Mouse (Mus musculus): Measurements from ENCODE around the gene Sorbs1. TPM values are rescaled to one million over a fixed set of nuclear protein-coding genes. Genes with fewer than 3 reads are reported as not detected.
A peak's percentile ranks its signal among the peaks of the same experiment; 100 is the strongest.

Gene Sorbs1
- total RNA-seq, 2 experiments from 2014 or later = 158 to 227 TPM

DNA sequence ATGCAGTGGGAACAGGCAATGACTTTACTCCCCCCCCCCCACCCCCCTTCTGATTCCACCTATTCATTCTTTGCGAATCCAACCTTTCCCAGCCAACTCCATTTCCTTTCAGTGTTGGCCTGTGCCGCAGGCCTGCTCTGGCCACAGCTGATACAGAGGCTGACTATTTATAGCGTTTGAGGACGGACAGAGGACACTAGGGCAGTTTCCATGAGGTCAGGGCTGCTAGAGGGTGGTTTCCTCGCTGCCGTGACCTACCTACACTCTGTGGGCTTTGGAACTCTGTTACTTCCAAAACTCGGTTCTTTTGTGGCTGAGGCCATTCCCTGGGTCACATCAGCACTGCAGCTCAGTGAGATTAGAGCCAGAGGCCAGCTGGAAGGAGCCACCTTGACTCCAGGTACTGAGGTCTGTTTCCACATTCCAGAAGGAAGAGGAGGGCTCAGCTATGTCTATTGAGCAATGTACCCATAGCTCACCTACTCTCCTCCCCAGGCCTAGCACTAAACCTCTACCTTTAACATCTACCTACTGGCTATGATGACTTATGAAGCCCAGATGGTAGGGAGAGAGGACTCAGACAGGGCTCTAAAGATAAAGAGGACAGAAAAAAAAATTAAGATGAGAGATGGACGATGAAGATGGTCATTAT lies 235.1 kb downstream of the Sorbs1 start:
- H3K4me3 ChIP-seq = no peak overlapping the region
- peak; percentile 43 for DNase-seq
- H3K27ac ChIP-seq = peak overlapping the region; percentile 76
- no peak for TF ChIP-seq CTCF (IDR thresholded peaks at IDR 0.05)
- intact Hi-C loops (cut with DNase I) = no loop called here

DNA sequence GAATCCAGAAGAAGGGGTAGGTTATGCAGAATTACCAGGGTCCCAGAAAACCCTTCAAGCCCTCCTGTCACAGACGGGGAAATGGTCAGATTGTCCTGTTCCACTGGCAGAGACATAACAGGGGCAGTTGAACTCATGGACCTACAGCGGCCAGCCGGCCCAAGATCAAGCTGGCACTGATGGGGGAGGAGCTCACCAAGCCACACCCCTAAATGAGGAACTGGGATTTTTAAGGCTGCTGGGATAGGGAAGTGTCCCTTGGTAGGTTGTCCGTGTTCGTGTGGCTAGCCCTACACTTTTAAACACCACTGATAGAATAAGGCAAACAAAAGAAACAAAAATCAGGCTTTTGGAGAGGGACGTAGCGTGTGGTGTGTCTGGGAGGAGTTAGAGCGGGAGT lies 236.1 kb downstream of the Sorbs1 start:
- H3K4me3 ChIP-seq = no peak overlapping the region
- no peak for TF ChIP-seq CTCF (IDR thresholded peaks at IDR 0.05)
- no peak overlapping the region for H3K27ac ChIP-seq
- intact Hi-C loops (cut with DNase I) = no loop called here
- no peak for DNase-seq

DNA sequence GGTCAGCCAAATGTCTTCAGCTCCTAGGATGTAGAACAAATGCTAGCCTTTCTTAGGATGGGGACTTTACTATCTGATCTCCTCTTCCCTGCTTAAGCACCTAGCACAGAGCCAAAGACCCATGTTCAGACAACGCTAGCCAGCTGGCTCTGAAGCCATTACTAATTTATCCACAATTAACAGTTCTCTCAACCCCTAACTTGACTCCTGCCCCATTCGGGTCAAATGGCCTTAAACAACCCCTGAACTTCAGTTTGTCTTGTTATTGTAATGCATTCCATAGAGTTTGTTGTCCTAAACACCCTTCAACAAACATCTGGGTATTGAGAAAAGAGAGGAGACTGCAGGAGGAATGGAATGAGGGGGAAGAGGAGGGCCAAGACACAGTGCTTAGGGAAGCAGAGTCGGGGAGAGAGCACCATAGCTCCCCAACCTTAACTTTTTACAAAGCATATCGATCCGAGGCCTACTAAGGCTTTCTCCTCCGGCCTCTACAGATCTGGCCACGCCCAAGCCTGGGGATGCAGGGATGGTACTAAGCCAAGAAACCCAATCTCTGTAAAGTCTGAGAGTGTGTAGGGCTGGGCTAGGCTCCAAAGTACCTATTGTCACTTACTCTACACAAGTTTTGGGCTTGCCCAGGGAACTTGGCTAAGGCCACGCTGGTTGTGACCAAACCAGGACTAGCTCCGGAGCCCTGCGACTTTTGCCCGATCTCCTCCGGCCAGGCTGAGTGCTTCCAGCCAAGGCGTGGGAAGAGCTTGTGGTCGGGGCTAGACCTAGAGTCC lies 238.0 kb downstream of the Sorbs1 start:
- intact Hi-C loops (cut with DNase I) = no loop called here
- Histone ChIP-seq H3K4me3 (no peak overlapping the region), H3K27ac (0 out of 2 replicates have a peak overlapping the region, but pooled peaks have one; percentile 16)
- TF ChIP-seq CTCF (IDR thresholded peaks at IDR 0.05) = no peak
- DNase-seq = no peak

DNA sequence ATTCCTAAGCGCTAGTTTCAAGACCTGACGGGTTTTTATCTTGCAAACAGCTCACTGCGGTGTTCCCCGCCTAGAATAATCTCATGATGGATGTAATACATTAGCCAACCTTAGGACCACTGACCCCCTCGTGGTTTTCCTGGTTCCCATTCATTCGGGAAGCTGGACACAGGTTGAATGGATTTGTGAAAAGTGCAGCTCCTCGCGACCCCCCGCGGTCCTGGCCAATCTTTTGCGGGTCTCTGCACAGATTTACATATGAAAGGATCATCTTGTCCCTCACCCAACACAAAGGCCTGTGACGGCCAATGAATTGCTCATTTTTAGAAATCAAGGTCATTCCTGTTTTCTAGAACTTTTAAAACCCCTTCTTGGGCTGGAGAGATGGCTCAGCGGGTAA lies 240.9 kb downstream of the Sorbs1 start:
- intact Hi-C loops (cut with DNase I) = no loop called here
- TF ChIP-seq CTCF (IDR thresholded peaks at IDR 0.05) = no peak
- DNase-seq = no peak
- Histone ChIP-seq H3K4me3 (no peak overlapping the region), H3K27ac (no peak overlapping the region)

DNA sequence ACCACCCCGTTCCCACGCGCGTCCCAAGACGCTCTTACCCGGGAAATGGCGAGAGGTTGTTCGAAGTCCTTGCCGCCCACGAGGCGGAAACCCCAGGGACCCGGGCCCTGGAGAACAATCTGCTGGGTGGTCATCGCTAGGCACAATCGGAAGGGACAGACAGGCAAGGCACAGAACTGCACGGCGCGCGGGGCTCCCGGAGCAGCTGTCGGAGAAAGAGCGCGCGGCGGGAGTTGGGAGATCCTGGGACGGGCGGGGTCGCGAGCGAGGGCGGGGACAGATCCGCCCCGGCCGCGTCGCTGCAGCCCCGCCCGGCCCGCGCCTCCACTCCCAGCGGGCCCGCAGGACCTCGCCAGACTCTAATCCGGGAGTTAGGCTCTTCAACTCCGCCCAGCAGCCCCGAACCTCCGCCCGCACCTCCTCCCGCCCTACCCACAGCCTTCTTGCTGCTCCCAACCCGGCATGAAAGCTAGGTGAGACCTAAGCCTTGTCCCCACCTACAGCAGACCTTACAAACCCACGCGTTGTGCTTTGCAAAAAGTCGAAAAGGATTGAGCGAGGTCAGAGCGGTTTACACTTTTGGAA lies 242.2 kb downstream of the Sorbs1 start, which contains the start of gene Pdlim1:
Gene Pdlim1, minus strand, starts transcription at position 535 of the 585 bp plus-strand sequence.
- no peak for TF ChIP-seq CTCF (IDR thresholded peaks at IDR 0.05)
- intact Hi-C loops (cut with DNase I) = no loop called here

DNA sequence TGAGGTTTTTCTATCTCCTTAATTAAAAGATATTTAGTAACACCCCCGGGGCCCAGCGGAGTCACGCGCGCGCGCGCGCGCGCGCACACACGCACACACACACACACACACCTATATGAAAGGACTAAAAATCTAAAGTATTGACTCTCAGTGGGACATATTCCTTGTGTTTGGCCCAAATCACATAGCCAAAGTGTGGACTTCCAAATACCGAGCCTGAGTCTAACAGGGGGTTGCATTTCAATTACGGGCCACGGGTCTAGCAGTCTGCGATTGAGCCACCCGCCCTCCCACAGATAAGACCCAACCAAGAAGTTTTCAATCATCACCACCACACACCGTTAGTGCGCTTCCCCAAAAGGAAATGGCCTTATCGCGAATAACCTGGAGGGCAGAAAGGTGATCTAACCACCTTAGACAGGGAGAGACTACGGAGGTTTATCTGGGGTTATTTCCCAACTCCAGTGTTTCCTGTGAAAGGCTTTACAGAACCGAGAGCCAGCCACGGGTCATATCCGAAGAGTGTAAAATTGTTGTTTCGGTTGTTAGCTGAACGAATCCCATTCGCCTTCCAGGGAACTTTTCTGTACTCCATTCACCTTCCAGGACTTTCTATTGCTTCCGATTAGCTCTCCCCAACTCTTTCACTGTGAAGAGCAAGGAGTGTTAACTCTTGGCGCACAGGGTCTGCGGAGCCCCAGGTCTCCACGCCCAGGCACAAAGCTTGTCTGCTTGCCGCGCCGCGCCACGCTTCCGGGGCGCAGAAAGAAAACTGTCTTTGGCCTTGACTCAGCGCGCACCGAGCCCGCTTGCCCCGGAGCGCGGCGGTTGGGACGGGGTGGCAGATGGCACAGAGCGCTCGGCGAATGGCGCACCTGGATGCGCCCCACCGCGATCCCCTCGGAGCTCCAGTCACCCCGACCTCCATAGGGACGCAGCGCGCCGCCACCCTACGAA lies 242.9 kb downstream of the Sorbs1 start:
- H3K27ac ChIP-seq = peak overlapping the region; percentile 92
- intact Hi-C loops (cut with DNase I) = no loop called here

More for the DNA sequence above, 242.2 kb downstream of the Sorbs1 start, which contains the start of gene Pdlim1:
- Histone ChIP-seq H3K27ac (peak within 1 kb of the TSS; percentile 92), H3K4me3 (peak within 1 kb of the TSS; percentile 92)
- peak; percentile 90 for DNase-seq

DNA sequence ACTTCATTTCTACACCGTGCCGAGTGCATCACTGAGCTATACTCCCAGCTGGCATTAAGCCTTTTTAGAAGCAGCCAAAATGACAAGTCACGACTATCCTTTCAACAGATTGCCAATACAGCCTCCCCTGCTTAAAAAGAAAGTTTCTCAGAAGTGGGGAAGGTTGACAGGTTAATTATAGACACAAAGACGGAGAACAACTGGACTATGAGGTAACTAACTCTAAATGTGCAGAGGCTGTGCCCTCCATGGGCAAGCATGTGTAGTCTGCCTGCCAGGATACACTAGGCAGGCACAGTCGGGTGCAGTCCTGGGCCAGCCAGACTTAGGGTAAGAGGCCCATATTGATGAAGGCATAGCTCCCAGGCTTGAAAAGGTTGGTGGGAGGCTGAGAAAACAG lies 244.1 kb downstream of the Sorbs1 start:
- peak overlapping the region; percentile 92 for H3K27ac ChIP-seq
- DNase-seq = no peak
- peak overlapping the region; percentile 92 for H3K4me3 ChIP-seq
- TF ChIP-seq CTCF (IDR thresholded peaks at IDR 0.05) = no peak
- intact Hi-C loops (cut with DNase I) = no loop called here

More for the DNA sequence above, 242.9 kb downstream of the Sorbs1 start:
- DNase-seq = peak; percentile 66
- peak overlapping the region; percentile 92 for H3K4me3 ChIP-seq
- TF ChIP-seq CTCF (IDR thresholded peaks at IDR 0.05) = no peak

DNA sequence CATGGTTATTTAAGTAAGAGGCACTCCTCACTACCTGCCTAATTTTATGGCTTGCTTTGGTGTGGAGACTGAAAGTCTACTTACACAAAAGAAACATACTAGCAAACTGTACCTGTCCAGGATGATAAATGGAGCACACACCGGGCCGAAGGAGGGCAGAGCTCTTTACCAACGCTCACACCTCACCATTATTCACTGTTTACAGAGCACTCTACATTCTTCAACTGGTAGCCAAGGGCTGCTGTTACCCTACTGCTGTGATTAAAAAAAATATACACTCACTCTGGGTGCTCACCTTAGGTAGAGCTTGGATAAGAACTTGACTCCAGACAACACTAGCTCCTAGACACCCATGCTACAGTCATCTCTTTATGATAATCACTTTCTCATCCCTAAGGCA lies 245.1 kb downstream of the Sorbs1 start:
- intact Hi-C loops (cut with DNase I) = no loop called here
- Histone ChIP-seq H3K4me3 (peak overlapping the region; percentile 92), H3K27ac (peak overlapping the region; percentile 92)
- no peak for DNase-seq
- TF ChIP-seq CTCF (IDR thresholded peaks at IDR 0.05) = no peak

DNA sequence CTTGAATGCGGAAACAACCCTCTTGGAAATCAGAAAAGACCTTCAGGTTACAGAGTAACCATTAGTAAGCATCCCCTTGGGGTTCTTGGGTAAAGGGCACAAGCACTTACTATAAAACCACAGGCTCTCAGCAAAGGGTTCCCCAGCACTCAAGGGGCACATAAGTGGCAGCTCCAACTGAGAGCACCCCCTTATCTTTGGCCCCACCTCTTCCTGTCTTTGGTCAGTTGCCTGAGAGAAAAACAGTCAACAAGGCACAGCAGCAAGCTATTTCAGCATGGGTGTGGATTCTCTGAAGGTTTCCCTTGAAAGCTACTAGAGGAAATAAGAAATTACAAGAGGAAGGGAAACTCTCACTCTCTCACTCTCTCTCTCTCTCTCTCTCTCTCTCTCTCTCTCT lies 246.2 kb downstream of the Sorbs1 start:
- intact Hi-C loops (cut with DNase I) = no loop called here

DNA sequence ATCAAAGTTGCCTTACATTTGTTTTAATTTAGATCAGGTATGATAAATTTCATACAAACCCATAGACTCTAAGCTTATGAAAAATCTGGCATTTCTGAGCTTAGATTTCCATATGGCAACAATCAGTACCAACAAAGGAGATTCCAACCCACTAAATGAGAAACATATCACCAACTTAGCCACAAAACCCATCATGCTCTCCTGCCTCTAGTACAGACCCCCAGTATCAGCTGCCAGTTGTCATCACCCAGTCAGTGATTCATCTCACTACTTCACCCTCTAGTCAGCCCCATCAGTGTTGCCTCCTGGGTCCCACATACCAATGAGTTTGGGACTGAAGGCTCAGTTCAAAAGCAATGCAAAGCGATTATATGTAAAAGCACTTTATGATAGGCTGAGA lies 254.1 kb downstream of the Sorbs1 start:
- no peak for TF ChIP-seq CTCF (IDR thresholded peaks at IDR 0.05)
- DNase-seq = no peak
- intact Hi-C loops (cut with DNase I) = no loop called here
- H3K27ac ChIP-seq = no peak overlapping the region
- no peak overlapping the region for H3K4me3 ChIP-seq

More for the DNA sequence above, 246.2 kb downstream of the Sorbs1 start:
- H3K4me3 ChIP-seq = peak overlapping the region; percentile 37
- DNase-seq = no peak
- no peak for TF ChIP-seq CTCF (IDR thresholded peaks at IDR 0.05)
- H3K27ac ChIP-seq = peak overlapping the region; percentile 54

DNA sequence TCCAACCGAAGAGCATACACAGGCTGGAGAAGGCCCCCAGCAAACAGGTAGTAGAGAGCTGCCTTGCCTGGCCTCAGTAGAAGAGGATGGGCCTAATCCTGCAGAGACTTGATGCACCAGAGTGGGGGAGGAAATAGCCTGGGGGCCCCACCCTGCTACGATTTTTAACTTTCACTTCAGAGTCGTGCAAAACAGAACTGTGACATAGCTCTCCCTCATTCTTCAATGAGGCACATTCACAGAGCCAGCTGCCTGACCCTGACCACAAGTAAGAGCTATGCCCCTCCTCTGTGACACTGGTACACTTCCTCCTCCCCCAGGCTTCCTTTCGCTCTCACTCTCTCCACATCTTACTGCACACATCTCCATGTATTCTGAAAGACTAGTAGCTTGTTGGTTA lies 256.2 kb downstream of the Sorbs1 start:
- TF ChIP-seq CTCF (IDR thresholded peaks at IDR 0.05) = no peak
- intact Hi-C loops (cut with DNase I) = no loop called here
- no peak for DNase-seq
- Histone ChIP-seq H3K27ac (peak overlapping the region; percentile 77), H3K4me3 (peak overlapping the region; percentile 51)

Measured in gastrocnemius, adult 2 months (tissue).